Mouse (Mus musculus) gastrocnemius, postnatal 14 days (tissue): ENCODE results near the gene Abca16. TPM values are rescaled to one million over a fixed set of nuclear protein-coding genes. Genes with fewer than 3 reads are reported as not detected.

ENCODE experiments used
- DNase-seq: peaks from one replicate; pipeline ENCODE4 v3.0.0; 2021; ENCODE audit warnings: mixed read lengths
- intact Hi-C: fragments of 180-260 bp; cut with DNase I; formaldehyde crosslinking; loops from one replicate; pipeline ENCODE4 v1.15.1; 2025; ENCODE audit warnings: low total_unique reads
- long read RNA-seq, 2 experiments: library from polyadenylated mRNA; stranded (forward); transcript quantifications; one replicate each; pipeline ENCODE4 v2.0.0; 2021
- total RNA-seq, 2 experiments: library from RNA; stranded (reverse); gene quantifications; 2 replicates each; pipeline ENCODE4 v1.2.3; 2021

Gene Abca16
- total RNA-seq = not detected
- long read RNA-seq, experiment 1 = 0 reads
- long read RNA-seq, experiment 2 = 0 reads

DNA sequence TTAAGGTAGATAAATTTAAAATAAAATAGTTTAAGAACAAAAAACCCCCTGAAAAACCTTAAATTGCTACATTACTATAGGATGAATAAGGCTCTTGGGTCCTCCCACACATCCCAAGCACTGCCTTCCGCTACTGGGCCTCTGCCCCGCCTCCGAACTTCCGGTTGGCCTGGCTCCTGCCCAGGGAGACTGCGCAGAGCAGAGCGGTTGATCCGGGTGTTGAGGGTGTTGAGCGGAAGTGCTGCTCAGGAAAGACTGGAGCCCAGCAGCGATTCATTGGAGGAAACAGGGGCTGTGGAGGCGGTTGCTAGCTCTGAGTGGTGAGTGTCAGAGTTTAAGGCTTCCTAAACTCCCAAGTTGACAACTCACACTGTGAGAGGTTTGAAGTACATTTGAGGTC, at the start of gene Abca16:
Gene Abca16, plus strand, starts transcription at position 201 of the 400 bp plus-strand sequence.
- no peak for DNase-seq
- intact Hi-C loops = no loop called here

DNA sequence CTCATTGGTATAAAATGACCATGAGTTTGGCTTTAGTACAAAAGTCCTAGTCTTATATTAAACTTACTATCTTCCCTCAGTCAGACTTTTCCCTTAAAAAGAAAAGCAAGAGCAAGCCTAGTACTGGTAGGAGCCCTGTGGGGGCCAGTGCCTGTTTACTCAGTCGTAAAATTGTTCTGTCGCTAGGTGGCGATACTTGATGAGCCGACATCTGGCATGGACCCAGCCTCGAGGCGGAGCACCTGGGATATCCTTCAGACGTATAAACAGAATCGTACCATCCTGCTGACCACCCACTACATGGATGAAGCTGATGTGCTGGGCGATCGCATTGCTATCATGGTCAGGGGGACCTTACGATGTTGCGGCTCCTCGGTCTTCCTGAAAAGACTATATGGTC, 48.3 kb upstream of the Abca16 start:
- DNase-seq = peak; percentile 4
- intact Hi-C loops = no loop called here

DNA sequence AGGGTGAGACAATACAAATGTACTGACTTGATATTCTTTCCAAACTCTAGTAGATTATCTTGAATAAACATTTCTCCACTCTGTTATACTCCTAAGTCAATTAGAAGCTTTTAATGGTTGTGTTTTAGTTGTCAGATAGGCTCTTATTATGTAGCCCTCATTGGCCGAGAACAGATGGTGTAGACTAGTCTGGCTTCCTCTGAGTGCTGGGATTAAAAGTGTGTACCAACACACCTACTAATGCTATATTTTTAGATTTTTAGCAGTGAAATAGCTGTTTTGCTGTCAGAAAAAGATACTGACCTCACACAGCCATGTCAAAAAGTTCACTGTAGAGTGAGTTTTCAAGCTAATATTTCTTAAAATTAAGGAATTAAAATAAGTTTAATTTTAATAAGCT, 2.9 kb downstream of the Abca16 start:
- intact Hi-C loops = no loop called here
- DNase-seq = no peak

DNA sequence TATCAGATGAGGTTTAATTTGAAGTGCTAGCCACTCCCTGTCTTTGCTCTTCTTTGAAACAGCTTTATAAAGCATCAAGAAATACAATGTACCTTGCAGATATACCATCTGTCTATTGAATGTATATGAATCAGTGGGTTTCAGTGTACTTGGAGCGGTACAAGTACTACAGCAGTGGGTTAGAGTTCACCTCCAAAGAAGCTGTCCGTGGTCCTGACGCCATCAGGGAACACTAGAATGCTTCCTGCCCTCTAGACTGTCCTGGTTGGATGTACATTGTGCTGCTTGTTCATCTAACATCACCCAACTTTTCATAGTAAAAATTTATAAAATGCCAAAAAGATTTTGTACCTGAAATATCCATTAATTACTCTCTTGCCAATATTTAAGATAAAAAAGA, 17.2 kb downstream of the Abca16 start:
- DNase-seq = no peak
- intact Hi-C loops = no loop called here

DNA sequence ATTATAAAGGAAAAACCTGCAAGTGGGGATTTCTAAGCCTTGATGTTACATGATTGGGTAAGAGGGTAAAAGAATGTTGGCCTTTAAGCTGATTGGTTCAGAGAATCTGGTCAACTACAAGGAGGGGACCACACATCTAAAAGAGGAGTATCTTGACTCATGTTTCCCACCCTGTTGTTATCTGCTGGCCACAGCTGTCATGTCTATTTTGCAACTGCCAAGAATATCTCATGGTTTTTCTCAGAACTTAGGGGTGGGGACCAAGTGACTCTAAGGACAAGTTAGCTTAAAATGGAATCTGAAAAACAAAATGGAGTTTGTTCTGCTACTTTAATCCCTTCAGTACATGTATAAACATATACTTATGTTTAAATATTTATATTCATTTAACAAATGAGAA, 22.0 kb downstream of the Abca16 start:
- no peak for DNase-seq
- intact Hi-C loops = no loop called here

DNA sequence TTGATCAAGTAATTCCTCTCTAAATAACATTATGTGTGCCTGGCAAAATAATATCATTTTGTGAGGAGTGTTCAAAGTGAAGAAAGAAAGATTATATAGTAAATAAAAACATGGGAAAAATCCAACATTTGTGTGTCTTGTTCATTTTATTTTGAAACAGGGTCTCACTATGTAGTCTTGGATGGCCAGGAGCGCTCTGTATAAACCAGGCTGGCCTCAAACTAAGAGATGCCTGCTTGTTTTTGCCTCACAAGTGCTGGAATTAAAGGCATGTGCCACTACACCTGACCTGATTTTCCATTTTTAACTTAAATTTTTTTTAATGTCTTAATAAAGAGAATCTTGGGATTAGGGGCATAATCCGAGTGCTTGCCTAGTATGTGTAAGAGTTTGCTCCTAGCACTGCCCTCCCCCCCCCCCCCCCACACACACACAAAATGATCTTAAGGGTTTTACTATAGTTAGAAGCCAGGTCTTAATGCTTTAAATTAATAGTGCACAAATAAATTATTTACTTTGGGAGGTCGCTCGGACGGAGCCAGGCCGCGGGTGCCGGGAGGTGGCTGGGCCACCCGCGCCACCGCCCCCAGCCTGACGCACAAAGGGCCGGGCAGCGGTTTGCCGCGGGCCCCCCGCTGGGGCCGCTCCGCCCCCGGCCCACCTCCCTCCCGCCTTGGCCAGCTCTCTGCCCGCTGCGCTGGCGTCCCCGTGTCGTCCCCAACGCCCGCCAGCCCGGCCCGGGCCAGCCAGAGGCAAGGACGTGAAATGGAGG, 94.6 kb downstream of the Abca16 start:
- DNase-seq = no peak
- intact Hi-C loops = no loop called here

DNA sequence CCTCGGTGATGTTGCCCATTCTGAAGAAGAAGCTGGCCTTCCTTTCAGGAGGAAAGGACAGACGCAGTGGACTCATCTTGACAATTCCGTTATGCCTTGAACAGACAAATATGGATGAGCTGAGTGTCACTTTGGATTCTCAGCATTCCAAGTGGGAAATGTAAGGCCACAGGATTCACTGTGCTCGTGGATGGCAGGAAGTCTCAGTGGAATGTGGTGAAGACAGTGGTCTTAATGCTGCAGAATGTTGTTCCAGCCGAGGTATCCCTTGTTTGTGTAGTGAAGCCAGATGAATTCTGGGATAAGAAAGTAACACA, 95.2 kb downstream of the Abca16 start:
- no peak for DNase-seq
- intact Hi-C loops = no loop called here

DNA sequence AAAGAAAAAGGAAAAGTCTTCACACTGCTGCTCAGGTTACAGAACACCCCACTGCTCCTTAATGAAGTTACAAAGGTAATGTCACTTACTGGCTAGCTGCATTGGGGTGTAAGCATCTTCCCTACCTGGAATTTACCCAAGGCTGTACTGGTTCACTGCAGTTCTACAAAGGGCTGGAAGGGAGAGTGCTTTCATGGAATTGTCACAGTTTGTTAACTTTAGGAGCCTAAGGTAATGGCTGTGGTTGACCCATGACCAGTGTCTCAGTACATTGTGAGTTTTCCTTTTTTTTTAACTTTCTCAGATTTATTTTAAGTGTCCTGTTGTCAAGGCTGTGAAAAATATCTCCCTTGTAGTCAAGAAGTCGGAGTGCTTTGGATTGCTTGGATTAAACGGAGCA, 125.4 kb downstream of the Abca16 start:
- DNase-seq = no peak
- intact Hi-C loops = no loop called here

DNA sequence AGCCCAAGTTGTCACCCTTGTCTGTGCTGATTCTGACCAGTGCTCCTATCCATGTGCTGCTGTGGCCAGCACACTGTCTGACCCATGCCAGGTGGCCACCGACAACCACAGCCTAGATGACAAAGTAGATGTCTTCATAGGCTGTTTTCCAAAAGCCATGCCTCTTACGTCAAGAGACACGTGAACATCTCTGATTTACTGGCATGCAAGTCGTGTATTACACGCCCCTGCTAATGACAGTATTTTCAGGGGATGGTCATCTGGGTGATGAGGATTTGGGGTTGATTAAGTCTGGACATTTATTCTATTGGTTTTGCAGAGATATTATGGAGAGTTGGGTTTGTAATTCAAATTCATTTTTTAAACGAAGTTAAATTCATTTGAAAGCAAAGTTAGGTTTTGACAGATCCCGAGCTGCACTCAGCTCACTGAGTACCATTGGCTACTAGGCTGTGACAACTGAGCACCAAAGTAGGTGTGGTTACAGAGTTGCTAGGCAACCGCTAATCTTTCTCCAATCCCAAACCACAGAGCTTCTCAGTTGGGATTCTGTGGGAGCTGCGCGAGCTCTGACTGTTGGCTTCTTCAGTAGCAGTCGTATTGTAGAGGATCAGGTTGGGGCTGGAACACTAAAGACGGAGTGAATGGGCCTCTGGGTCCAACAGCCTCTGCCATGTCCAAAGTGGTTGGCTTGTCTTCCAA, 143.2 kb downstream of the Abca16 start:
- intact Hi-C loops = no loop called here

DNA sequence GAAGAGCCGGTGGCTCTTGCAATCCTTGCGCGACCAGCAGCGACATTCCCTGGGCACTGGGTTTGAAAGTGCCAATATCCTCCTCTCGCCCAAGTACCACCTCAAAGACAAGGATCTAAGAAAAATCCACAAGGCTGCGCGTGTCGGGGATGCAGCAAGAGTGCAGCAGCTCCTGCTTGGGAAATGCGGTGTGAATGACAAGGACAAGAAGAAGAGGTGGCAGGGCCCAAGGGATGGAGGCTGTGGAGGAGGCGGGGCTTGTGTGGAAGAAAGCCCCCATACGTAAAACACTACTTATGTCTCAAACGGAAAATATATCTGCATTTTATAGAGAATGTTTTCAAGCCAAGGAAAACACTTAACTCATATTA, 143.7 kb downstream of the Abca16 start:
- DNase-seq = no peak
- intact Hi-C loops = no loop called here

More for the DNA sequence above, 143.2 kb downstream of the Abca16 start:
- no peak for DNase-seq

DNA sequence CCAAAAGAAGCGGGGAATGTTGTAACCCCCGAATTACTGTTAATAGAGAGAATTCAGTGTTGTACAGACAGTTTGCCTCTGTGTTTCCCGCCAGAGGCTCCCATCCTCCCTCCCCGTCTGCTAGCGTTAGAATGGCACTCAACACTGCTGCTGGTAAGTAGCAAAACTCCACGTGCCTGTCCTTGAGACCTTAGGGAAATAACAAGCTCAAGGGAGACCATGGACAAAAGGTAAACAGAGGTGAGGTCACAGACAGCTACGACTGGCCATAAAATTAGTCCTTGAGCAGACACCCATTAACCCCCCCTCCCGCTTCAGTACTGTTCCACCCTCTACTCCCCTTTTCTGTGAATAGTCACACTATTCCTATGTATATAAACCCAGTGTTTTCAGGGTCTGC, 157.9 kb downstream of the Abca16 start:
- intact Hi-C loops = no loop called here
- DNase-seq = no peak

DNA sequence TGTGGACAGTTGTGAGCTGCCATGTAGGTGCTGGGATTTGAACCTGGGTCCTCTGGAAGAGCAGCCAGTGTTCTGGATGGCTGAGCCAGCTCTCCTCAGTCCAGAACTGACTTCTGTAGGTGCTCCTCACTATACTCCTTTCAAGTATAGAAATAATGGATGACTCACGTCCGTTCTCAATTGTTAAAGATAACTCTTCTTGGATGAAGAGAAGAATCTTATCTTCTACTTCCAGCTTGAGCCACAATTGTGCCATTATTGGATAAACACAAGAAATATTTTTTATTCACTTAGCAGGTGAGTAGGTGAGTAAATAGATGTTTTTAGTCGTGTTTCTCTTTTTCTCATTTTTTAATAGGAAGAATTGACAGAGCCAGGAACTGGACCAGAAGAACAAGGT, 167.1 kb downstream of the Abca16 start:
- intact Hi-C loops = no loop called here
- no peak for DNase-seq

Other genes with a start within 250 kb of the Abca16 start
- gene Anks4b, start 235.8 kb upstream of the Abca16 start, total RNA-seq = under 1 TPM in 1 of 2 experiments, not detected in 1; 0.04 TPM
- gene Crym, start 207.5 kb upstream of the Abca16 start, total RNA-seq = 1 to 10 TPM; 8.5 to 9.5 TPM
- gene Abca14, start 205.7 kb upstream of the Abca16 start, total RNA-seq = not detected
- not detected for gene Abca15, start 81.0 kb upstream of the Abca16 start, total RNA-seq
- 100 to 1,000 TPM; 471 to 589 TPM for gene Uqcrc2, start 225.5 kb downstream of the Abca16 start, total RNA-seq